Mouse (Mus musculus): ENCODE measurements around the gene Wdr93. TPM values are rescaled to one million over a fixed set of nuclear protein-coding genes. Genes with fewer than 3 reads are reported as not detected.

Gene Wdr93
- polyA plus RNA-seq, 1 experiment, result not detected

- Histone ChIP-seq H3K4me1 (ENCODE audit: control insufficient read depth, insufficient read depth, low read length) (peaks cover 6% of the 10 kb centered on the region; the same call in 1 of the 2 replicates), H3K4me3 (ENCODE audit: insufficient read depth, low read length) (no peak overlapping the region), H3K27ac (ENCODE audit: insufficient read depth, low read depth, low read length) (no peak overlapping the region)
- TF ChIP-seq CTCF (IDR thresholded peaks at IDR 0.05; ENCODE audit: low read depth, low read length) (no peak), POLR2A (IDR thresholded peaks at IDR 0.05; ENCODE audit: borderline replicate concordance, low read depth, low read length) (no peak)
Observed at GRCm38 (mm10) chr7:79818321-79818720, 75.4 kb downstream of the Wdr93 start.

GRCm38 (mm10) chr7:79819515-79819914 lies 76.6 kb downstream of the Wdr93 start:
- H3K4me3 ChIP-seq (ENCODE audit: insufficient read depth, low read length), result no peak overlapping the region
- H3K4me1 ChIP-seq (ENCODE audit: control insufficient read depth, insufficient read depth, low read length), result peaks cover 6% of the 10 kb centered on the region; the same call in 1 of the 2 replicates
- no peak overlapping the region for H3K27ac ChIP-seq (ENCODE audit: insufficient read depth, low read depth, low read length)
- no peak for TF ChIP-seq POLR2A (IDR thresholded peaks at IDR 0.05; ENCODE audit: borderline replicate concordance, low read depth, low read length)
- no peak for TF ChIP-seq CTCF (IDR thresholded peaks at IDR 0.05; ENCODE audit: low read depth, low read length)

GRCm38 (mm10) chr7:79819996-79820395 lies 77.0 kb downstream of the Wdr93 start:
- TF ChIP-seq POLR2A (IDR thresholded peaks at IDR 0.05; ENCODE audit: borderline replicate concordance, low read depth, low read length) (no peak), CTCF (IDR thresholded peaks at IDR 0.05; ENCODE audit: low read depth, low read length) (no peak)
- no peak overlapping the region for H3K4me3 ChIP-seq (ENCODE audit: insufficient read depth, low read length)
- peaks cover 6% of the 10 kb centered on the region; the same call in 1 of the 2 replicates for H3K4me1 ChIP-seq (ENCODE audit: control insufficient read depth, insufficient read depth, low read length)
- H3K27ac ChIP-seq (ENCODE audit: insufficient read depth, low read depth, low read length), result no peak overlapping the region

- TF ChIP-seq CTCF (IDR thresholded peaks at IDR 0.05; ENCODE audit: low read depth, low read length) (no peak), POLR2A (IDR thresholded peaks at IDR 0.05; ENCODE audit: borderline replicate concordance, low read depth, low read length) (no peak)
- Histone ChIP-seq H3K27ac (ENCODE audit: insufficient read depth, low read depth, low read length) (no peak overlapping the region), H3K4me3 (ENCODE audit: insufficient read depth, low read length) (no peak overlapping the region), H3K4me1 (ENCODE audit: control insufficient read depth, insufficient read depth, low read length) (peaks cover 6% of the 10 kb centered on the region; the same call in 1 of the 2 replicates)
Observed at GRCm38 (mm10) chr7:79822092-79822695, 79.2 kb downstream of the Wdr93 start.

- Histone ChIP-seq H3K4me3 (ENCODE audit: insufficient read depth, low read length) (no peak overlapping the region), H3K4me1 (ENCODE audit: control insufficient read depth, insufficient read depth, low read length) (no peaks in the 10 kb centered on the region), H3K27ac (ENCODE audit: insufficient read depth, low read depth, low read length) (no peak overlapping the region)
- TF ChIP-seq POLR2A (IDR thresholded peaks at IDR 0.05; ENCODE audit: borderline replicate concordance, low read depth, low read length) (no peak), CTCF (IDR thresholded peaks at IDR 0.05; ENCODE audit: low read depth, low read length) (no peak)
Observed at GRCm38 (mm10) chr7:79828341-79828740, 85.4 kb downstream of the Wdr93 start.

- no peak overlapping the region for H3K27ac ChIP-seq (ENCODE audit: insufficient read depth, low read depth, low read length)
- TF ChIP-seq POLR2A (IDR thresholded peaks at IDR 0.05; ENCODE audit: borderline replicate concordance, low read depth, low read length) (no peak), CTCF (IDR thresholded peaks at IDR 0.05; ENCODE audit: low read depth, low read length) (no peak)
- H3K4me1 ChIP-seq (ENCODE audit: control insufficient read depth, insufficient read depth, low read length), result no peaks in the 10 kb centered on the region
- H3K4me3 ChIP-seq (ENCODE audit: insufficient read depth, low read length), result no peak overlapping the region
Observed at GRCm38 (mm10) chr7:79831145-79831544, 88.2 kb downstream of the Wdr93 start.

GRCm38 (mm10) chr7:79831585-79831984 lies 88.6 kb downstream of the Wdr93 start:
- H3K4me1 ChIP-seq (ENCODE audit: control insufficient read depth, insufficient read depth, low read length), result no peaks in the 10 kb centered on the region
- H3K4me3 ChIP-seq (ENCODE audit: insufficient read depth, low read length), result no peak overlapping the region
- TF ChIP-seq POLR2A (IDR thresholded peaks at IDR 0.05; ENCODE audit: borderline replicate concordance, low read depth, low read length) (no peak), CTCF (IDR thresholded peaks at IDR 0.05; ENCODE audit: low read depth, low read length) (no peak)
- H3K27ac ChIP-seq (ENCODE audit: insufficient read depth, low read depth, low read length), result no peak overlapping the region

- Histone ChIP-seq H3K4me1 (ENCODE audit: control insufficient read depth, insufficient read depth, low read length) (no peaks in the 10 kb centered on the region), H3K27ac (ENCODE audit: insufficient read depth, low read depth, low read length) (no peak overlapping the region), H3K4me3 (ENCODE audit: insufficient read depth, low read length) (no peak overlapping the region)
- no peak for TF ChIP-seq CTCF (IDR thresholded peaks at IDR 0.05; ENCODE audit: low read depth, low read length)
- TF ChIP-seq POLR2A (IDR thresholded peaks at IDR 0.05; ENCODE audit: borderline replicate concordance, low read depth, low read length), result no peak
Observed at GRCm38 (mm10) chr7:79832980-79833379, 90.0 kb downstream of the Wdr93 start.

- no peak overlapping the region for H3K4me3 ChIP-seq (ENCODE audit: insufficient read depth, low read length)
- H3K27ac ChIP-seq (ENCODE audit: insufficient read depth, low read depth, low read length), result no peak overlapping the region
- TF ChIP-seq CTCF (IDR thresholded peaks at IDR 0.05; ENCODE audit: low read depth, low read length) (no peak), POLR2A (IDR thresholded peaks at IDR 0.05; ENCODE audit: borderline replicate concordance, low read depth, low read length) (no peak)
- no peaks in the 10 kb centered on the region for H3K4me1 ChIP-seq (ENCODE audit: control insufficient read depth, insufficient read depth, low read length)
Observed at GRCm38 (mm10) chr7:79835196-79835595, 92.2 kb downstream of the Wdr93 start.

Other genes with a start within 250 kb of the Wdr93 start
- not detected in 2 replicates for gene Rhcg, start 125.5 kb upstream of the Wdr93 start, polyA plus RNA-seq (2012; ENCODE audit: insufficient read depth, insufficient read length, missing spikeins)
- gene Ticrr, start 83.0 kb upstream of the Wdr93 start, polyA plus RNA-seq (2012; ENCODE audit: insufficient read depth, insufficient read length, missing spikeins), result 3.5 and 4.6 TPM in 2 replicates
- gene Kif7, start 27.4 kb upstream of the Wdr93 start, polyA plus RNA-seq (2012; ENCODE audit: insufficient read depth, insufficient read length, missing spikeins), result 0.60 and 0.71 TPM in 2 replicates
- gene Plin1, start 10.3 kb upstream of the Wdr93 start, polyA plus RNA-seq (2012; ENCODE audit: insufficient read depth, insufficient read length, missing spikeins), result not detected in 2 replicates
- 5.8 and 5.9 TPM in 2 replicates for gene Pex11a, start within 50 bp of the Wdr93 start, polyA plus RNA-seq (2012; ENCODE audit: insufficient read depth, insufficient read length, missing spikeins)
- not detected in 2 replicates for gene Mesp1, start 50.6 kb downstream of the Wdr93 start, polyA plus RNA-seq (2012; ENCODE audit: insufficient read depth, insufficient read length, missing spikeins)
- not detected in 2 replicates for gene Mesp2, start 67.6 kb downstream of the Wdr93 start, polyA plus RNA-seq (2012; ENCODE audit: insufficient read depth, insufficient read length, missing spikeins)
- gene Anpep, start 117.9 kb downstream of the Wdr93 start, polyA plus RNA-seq (2012; ENCODE audit: insufficient read depth, insufficient read length, missing spikeins), result 120 and 145 TPM in 2 replicates
- gene Ap3s2, start 177.5 kb downstream of the Wdr93 start, polyA plus RNA-seq (2012; ENCODE audit: insufficient read depth, insufficient read length, missing spikeins), result 13.7 and 18.6 TPM in 2 replicates
- gene Arpin, start 192.2 kb downstream of the Wdr93 start, polyA plus RNA-seq (2012; ENCODE audit: insufficient read depth, insufficient read length, missing spikeins), result 9.7 and 10.2 TPM in 2 replicates